Mouse (Mus musculus): ENCODE data around the gene Armc12. TPM values are rescaled to one million over a fixed set of nuclear protein-coding genes. Genes with fewer than 3 reads are reported as not detected.

The Armc12 gene
- polyA plus RNA-seq, 1 experiment from 2014 or later, result not detected

- H3K4me1 ChIP-seq (replicated peaks; ENCODE audit: control insufficient read depth, insufficient read depth, low read length), result 0 out of 2 replicates have a peak, but pooled peaks cover 4% of the 10 kb centered on the region
- ATAC-seq, result no peak
- H3K4me2 ChIP-seq (replicated peaks; ENCODE audit: low read depth), result no peak overlapping the region
- WGBS, result 63% methylated on average over 7 of the region's 7 CpGs
- no peaks in the 10 kb centered on the region for H3K9me3 ChIP-seq (ENCODE audit: control insufficient read depth)
- H3K4me3 ChIP-seq (ENCODE audit: low read depth, low read length), result no peak overlapping the region
- H3K36me3 ChIP-seq (ENCODE audit: control insufficient read depth, insufficient read depth), result no peaks in the 10 kb centered on the region
- no peak overlapping the region for H3K27ac ChIP-seq (ENCODE audit: low read depth, low read length)
- TF ChIP-seq CTCF (IDR thresholded peaks at IDR 0.05; ENCODE audit: low read depth), result no peak
- H3K27me3 ChIP-seq (replicated peaks; ENCODE audit: control insufficient read depth, insufficient read depth, low read length), result no peaks in the 10 kb centered on the region
- no peak overlapping the region for H3K9ac ChIP-seq (ENCODE audit: low read depth, low read length)
Measured at GRCm38 (mm10) chr17:28488258-28489013, 42.2 kb upstream of the Armc12 start.

DNA sequence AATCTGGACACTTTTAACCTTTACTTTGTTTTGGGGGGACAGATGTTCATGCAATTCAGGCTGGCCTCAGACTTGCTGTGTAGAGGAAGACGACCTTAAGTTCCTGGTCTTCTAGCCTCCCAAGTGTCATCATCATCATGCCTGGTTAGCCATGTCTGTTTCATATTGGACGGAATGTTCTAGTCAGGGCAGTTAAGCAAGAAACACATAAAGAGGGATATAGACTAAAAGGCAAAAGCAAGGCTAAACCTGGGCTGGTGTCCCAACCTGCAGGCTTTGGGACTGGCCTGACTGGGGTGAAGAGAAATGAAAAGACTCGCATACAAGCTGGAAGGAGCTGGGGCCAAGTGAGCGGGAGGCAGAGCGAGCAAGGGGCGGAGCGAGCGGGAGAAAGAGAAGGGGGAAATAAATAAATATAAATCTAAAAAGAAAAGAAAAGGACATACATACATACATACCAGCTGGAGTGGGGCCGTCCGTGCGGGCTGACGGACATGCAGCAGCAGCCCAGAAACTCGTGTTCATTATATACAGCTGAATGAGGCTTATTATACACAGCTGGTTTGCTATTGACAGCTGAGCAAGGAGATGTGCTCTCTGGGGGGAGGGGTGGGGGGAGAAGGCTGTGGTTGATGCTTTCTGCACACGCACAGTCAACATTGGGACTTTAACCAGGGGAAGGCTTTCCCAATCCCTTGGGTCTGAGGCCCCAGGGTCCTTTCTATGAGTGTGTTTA lies 39.4 kb upstream of the Armc12 start:
- Histone ChIP-seq H3K4me3 (ENCODE audit: low read depth, low read length) (no peak overlapping the region), H3K9ac (ENCODE audit: low read depth, low read length) (no peak overlapping the region), H3K4me1 (replicated peaks; ENCODE audit: control insufficient read depth, insufficient read depth, low read length) (0 out of 2 replicates have a peak, but pooled peaks cover 4% of the 10 kb centered on the region), H3K4me2 (replicated peaks; ENCODE audit: low read depth) (no peak overlapping the region), H3K9me3 (ENCODE audit: control insufficient read depth) (no peaks in the 10 kb centered on the region), H3K27me3 (replicated peaks; ENCODE audit: control insufficient read depth, insufficient read depth, low read length) (no peaks in the 10 kb centered on the region), H3K36me3 (ENCODE audit: control insufficient read depth, insufficient read depth) (no peaks in the 10 kb centered on the region), H3K27ac (ENCODE audit: low read depth, low read length) (no peak overlapping the region)
- no peak for TF ChIP-seq CTCF (IDR thresholded peaks at IDR 0.05; ENCODE audit: low read depth)
- 64% methylated on average over 14 of the region's 14 CpGs for WGBS
- ATAC-seq, result no peak

DNA sequence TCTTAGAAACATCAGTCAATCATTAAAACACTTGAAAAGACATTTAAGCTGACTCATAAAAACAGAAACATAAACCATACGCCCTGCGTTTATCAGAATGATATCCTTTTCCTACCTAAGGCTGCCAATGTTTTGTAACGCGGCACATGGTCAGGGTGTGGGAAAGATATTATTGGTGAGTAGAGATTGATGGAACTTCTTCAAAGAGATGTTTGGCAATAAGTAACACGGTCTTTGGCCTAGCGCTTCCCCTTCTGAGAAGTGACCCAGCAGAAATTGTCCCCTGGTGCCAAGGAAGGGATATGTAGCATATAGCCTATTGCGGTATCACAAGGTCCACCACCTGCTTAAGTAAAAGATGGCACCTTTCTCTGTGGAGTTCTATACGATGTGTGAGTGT lies 34.8 kb upstream of the Armc12 start:
- no peaks in the 10 kb centered on the region for H3K9me3 ChIP-seq (ENCODE audit: control insufficient read depth)
- no peak overlapping the region for H3K4me3 ChIP-seq (ENCODE audit: low read depth, low read length)
- no peak overlapping the region for H3K27ac ChIP-seq (ENCODE audit: low read depth, low read length)
- H3K36me3 ChIP-seq (ENCODE audit: control insufficient read depth, insufficient read depth), result no peaks in the 10 kb centered on the region
- H3K4me2 ChIP-seq (replicated peaks; ENCODE audit: low read depth), result no peak overlapping the region
- H3K9ac ChIP-seq (ENCODE audit: low read depth, low read length), result no peak overlapping the region
- no peak for TF ChIP-seq CTCF (IDR thresholded peaks at IDR 0.05; ENCODE audit: low read depth)
- peak; percentile 62 for ATAC-seq
- 59% methylated on average over 8 of the region's 8 CpGs for WGBS
- H3K27me3 ChIP-seq (replicated peaks; ENCODE audit: control insufficient read depth, insufficient read depth, low read length), result no peaks in the 10 kb centered on the region
- no peaks in the 10 kb centered on the region for H3K4me1 ChIP-seq (replicated peaks; ENCODE audit: control insufficient read depth, insufficient read depth, low read length)

- H3K4me1 ChIP-seq (replicated peaks; ENCODE audit: control insufficient read depth, insufficient read depth, low read length), result no peaks in the 10 kb centered on the region
- 79% methylated on average over 2 of the region's 2 CpGs for WGBS
- H3K27ac ChIP-seq (ENCODE audit: low read depth, low read length), result no peak overlapping the region
- ATAC-seq, result no peak
- TF ChIP-seq CTCF (IDR thresholded peaks at IDR 0.05; ENCODE audit: low read depth), result no peak
- no peak overlapping the region for H3K9ac ChIP-seq (ENCODE audit: low read depth, low read length)
- H3K36me3 ChIP-seq (ENCODE audit: control insufficient read depth, insufficient read depth), result no peaks in the 10 kb centered on the region
- no peak overlapping the region for H3K4me2 ChIP-seq (replicated peaks; ENCODE audit: low read depth)
- H3K27me3 ChIP-seq (replicated peaks; ENCODE audit: control insufficient read depth, insufficient read depth, low read length), result no peaks in the 10 kb centered on the region
- H3K9me3 ChIP-seq (ENCODE audit: control insufficient read depth), result no peaks in the 10 kb centered on the region
- H3K4me3 ChIP-seq (ENCODE audit: low read depth, low read length), result no peak overlapping the region
Measured at GRCm38 (mm10) chr17:28499190-28499589, 31.4 kb upstream of the Armc12 start.

DNA sequence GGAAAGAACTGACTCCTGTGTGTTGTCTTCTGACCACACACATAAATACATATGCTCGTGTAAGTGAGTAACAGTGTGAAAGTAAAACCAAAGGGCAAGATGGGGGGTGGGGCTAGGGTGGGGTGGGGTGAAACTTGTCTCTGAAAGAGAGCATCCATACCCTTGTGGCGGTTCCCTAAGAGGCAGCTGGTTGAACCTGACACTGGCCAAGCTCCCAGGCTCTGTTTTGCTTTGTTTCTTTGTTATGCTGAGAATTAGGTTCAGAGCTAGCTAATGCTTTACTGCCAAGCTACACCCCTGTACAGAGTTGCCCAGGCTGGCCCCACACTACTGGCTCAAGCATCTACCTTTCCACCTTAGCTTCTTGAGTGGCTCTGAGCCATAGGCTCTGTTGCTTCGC lies 30.1 kb upstream of the Armc12 start:
- H3K36me3 ChIP-seq (ENCODE audit: control insufficient read depth, insufficient read depth), result no peaks in the 10 kb centered on the region
- H3K27ac ChIP-seq (ENCODE audit: low read depth, low read length), result no peak overlapping the region
- H3K9ac ChIP-seq (ENCODE audit: low read depth, low read length), result no peak overlapping the region
- no peaks in the 10 kb centered on the region for H3K27me3 ChIP-seq (replicated peaks; ENCODE audit: control insufficient read depth, insufficient read depth, low read length)
- ATAC-seq, result no peak
- no peaks in the 10 kb centered on the region for H3K9me3 ChIP-seq (ENCODE audit: control insufficient read depth)
- no peaks in the 10 kb centered on the region for H3K4me1 ChIP-seq (replicated peaks; ENCODE audit: control insufficient read depth, insufficient read depth, low read length)
- no peak for TF ChIP-seq CTCF (IDR thresholded peaks at IDR 0.05; ENCODE audit: low read depth)
- WGBS, result 81% methylated on average over 3 of the region's 3 CpGs
- no peak overlapping the region for H3K4me3 ChIP-seq (ENCODE audit: low read depth, low read length)
- no peak overlapping the region for H3K4me2 ChIP-seq (replicated peaks; ENCODE audit: low read depth)

DNA sequence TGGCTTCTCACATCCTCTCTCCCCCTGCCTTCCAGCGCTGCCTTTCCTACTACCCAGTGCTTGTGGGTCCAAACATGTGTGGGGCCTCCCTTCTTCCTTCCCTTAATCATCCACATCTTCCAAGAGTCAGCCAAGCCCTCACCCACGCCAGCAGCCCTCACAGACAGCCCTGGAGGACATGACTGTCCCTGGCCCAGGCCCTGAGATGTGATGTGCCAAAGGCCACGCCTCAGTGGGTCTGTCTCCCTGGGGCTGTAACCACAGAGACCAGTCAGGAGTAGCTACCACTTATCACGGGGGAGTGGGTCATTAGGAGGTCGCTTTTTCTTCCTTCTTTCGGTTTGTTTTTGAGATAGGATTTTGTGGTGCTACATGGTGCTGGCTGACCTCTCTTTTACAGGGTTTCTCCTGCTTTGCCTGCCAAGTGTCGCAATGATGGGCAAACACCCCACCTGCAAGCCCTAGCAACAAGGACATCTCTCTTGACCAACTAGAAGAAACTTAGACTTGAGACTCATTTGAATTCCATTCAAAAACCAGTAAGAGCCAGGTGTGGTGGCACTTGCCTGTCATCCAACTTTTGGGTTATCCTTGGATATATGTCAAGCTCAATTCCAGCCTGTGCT lies 28.3 kb upstream of the Armc12 start:
- H3K4me2 ChIP-seq (replicated peaks; ENCODE audit: low read depth), result no peak overlapping the region
- no peak overlapping the region for H3K4me3 ChIP-seq (ENCODE audit: low read depth, low read length)
- no peaks in the 10 kb centered on the region for H3K36me3 ChIP-seq (ENCODE audit: control insufficient read depth, insufficient read depth)
- H3K4me1 ChIP-seq (replicated peaks; ENCODE audit: control insufficient read depth, insufficient read depth, low read length), result no peaks in the 10 kb centered on the region
- H3K9ac ChIP-seq (ENCODE audit: low read depth, low read length), result no peak overlapping the region
- WGBS, result 55% methylated on average over 7 of the region's 7 CpGs
- H3K27ac ChIP-seq (ENCODE audit: low read depth, low read length), result no peak overlapping the region
- ATAC-seq, result no peak
- TF ChIP-seq CTCF (IDR thresholded peaks at IDR 0.05; ENCODE audit: low read depth), result no peak
- no peaks in the 10 kb centered on the region for H3K9me3 ChIP-seq (ENCODE audit: control insufficient read depth)
- H3K27me3 ChIP-seq (replicated peaks; ENCODE audit: control insufficient read depth, insufficient read depth, low read length), result no peaks in the 10 kb centered on the region
